ENCODE assay signal across 10 mouse cellular contexts in the genomic region with DNA sequence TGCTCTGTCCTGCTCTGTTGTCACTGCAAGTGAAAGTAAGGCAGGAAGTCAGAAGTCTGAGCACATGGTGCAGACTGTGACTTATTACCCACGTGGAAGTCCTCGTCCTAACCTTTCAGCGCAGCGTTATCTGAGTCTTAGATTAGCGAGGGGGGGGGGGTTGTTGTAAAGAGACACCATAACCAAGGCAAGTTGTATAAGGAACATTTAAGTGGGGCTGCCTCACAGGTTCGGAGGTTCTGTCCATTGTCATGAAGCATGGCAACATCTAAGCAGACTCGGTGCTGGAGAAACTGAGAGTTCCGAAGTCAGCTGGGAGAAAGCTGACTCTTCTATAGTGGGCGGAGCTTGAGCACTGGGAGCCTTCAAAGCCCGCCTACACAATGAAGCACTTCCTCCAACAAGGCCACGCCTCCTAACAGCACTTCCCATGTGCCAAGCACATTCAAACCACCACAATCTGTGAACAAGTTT. TPM values are rescaled to one million over a fixed set of nuclear protein-coding genes. Genes with fewer than 3 reads are reported as not detected.
DNase-seq lines count a peak whose midpoint lies in the region; ATAC-seq lines count a peak whose summit lies in the region.
"Had no signal": no experiment of that assay in that cellular context is flagged by ENCODE, and none has a peak within 500 bp of the region (broad histone marks: within the 10 kb centered on the region; RNA-seq: fewer than 3 reads in every experiment).

No protein-coding gene starts in this region.

- H3K9me3 ChIP-seq in hindbrain, embryonic 10.5 days: no peaks in the 10 kb centered on the region
- H3K9me3 ChIP-seq in hindbrain, embryonic 12.5 days (replicated peaks): no peaks in the 10 kb centered on the region
- H3K9me3 ChIP-seq in erythroblast, embryonic 14.5 days (ENCODE audit: control insufficient read depth, low read length): no peaks in the 10 kb centered on the region
- no peaks in the 10 kb centered on the region for H3K9me3 ChIP-seq in midbrain, embryonic 15.5 days
- H3K9me3 ChIP-seq: limb, embryonic 15.5 days had no signal

- no peak overlapping the region for H3K9ac ChIP-seq in hindbrain, embryonic 12.5 days
- H3K9ac ChIP-seq in midbrain, embryonic 15.5 days: no peak overlapping the region
- H3K9ac ChIP-seq: limb, embryonic 15.5 days had no signal

- H3K27me3 ChIP-seq in hindbrain, embryonic 10.5 days (ENCODE audit: insufficient read depth, poor library complexity, severe bottlenecking): no peaks in the 10 kb centered on the region
- H3K27me3 ChIP-seq in hindbrain, embryonic 12.5 days: no peaks in the 10 kb centered on the region; the same call in 1 of the 2 replicates
- no peaks in the 10 kb centered on the region for H3K27me3 ChIP-seq in erythroblast, embryonic 14.5 days (ENCODE audit: control insufficient read depth)
- H3K27me3 ChIP-seq in midbrain, embryonic 15.5 days (replicated peaks): no peaks in the 10 kb centered on the region
- H3K27me3 ChIP-seq: limb, embryonic 15.5 days had no signal

- 46% methylated on average over 11 of the region's 11 CpGs for WGBS in hindbrain, embryonic 10.5 days
- 50% methylated on average over 11 of the region's 11 CpGs for WGBS in hindbrain, embryonic 12.5 days
- WGBS in midbrain, embryonic 15.5 days: 51% methylated on average over 11 of the region's 11 CpGs

- DNase-seq in hindbrain, embryonic 10.5 days (ENCODE audit: low spot score): peak; percentile 13
- peak; percentile 81 for DNase-seq in ES-CJ7 (ENCODE audit: low read depth, low spot score)
- DNase-seq in lung, postnatal 10 days: peak; percentile 4
- DNase-seq in adrenal gland, postnatal 14 days: no peak
- DNase-seq in gastrocnemius, postnatal 14 days: no peak
- DNase-seq: cerebellum, postnatal 14 days had no signal

- ATAC-seq in hindbrain, embryonic 12.5 days (ENCODE audit: low FRiP score): no peak
- ATAC-seq in midbrain, embryonic 15.5 days (replicated peaks): no peak

- no peak overlapping the region for H3K27ac ChIP-seq in hindbrain, embryonic 10.5 days
- no peak overlapping the region for H3K27ac ChIP-seq in hindbrain, embryonic 12.5 days
- no peak overlapping the region for H3K27ac ChIP-seq in midbrain, embryonic 15.5 days
- H3K27ac ChIP-seq: limb, embryonic 15.5 days had no signal

- H3K36me3 ChIP-seq in hindbrain, embryonic 10.5 days: no peaks in the 10 kb centered on the region
- H3K36me3 ChIP-seq in hindbrain, embryonic 12.5 days: no peaks in the 10 kb centered on the region
- H3K36me3 ChIP-seq in erythroblast, embryonic 14.5 days (ENCODE audit: control insufficient read depth): no peaks in the 10 kb centered on the region
- H3K36me3 ChIP-seq in midbrain, embryonic 15.5 days (replicated peaks): no peaks in the 10 kb centered on the region
- H3K36me3 ChIP-seq: limb, embryonic 15.5 days had no signal

- H3K4me2 ChIP-seq in hindbrain, embryonic 12.5 days (replicated peaks): no peak overlapping the region
- H3K4me2 ChIP-seq in midbrain, embryonic 15.5 days: no peak overlapping the region
- H3K4me2 ChIP-seq: limb, embryonic 15.5 days had no signal

- intact Hi-C loops in gastrocnemius, postnatal 14 days (cut with DNase I; ENCODE audit: low total_unique reads): no loop called here

- H3K4me1 ChIP-seq in hindbrain, embryonic 10.5 days (replicated peaks): no peaks in the 10 kb centered on the region
- no peaks in the 10 kb centered on the region for H3K4me1 ChIP-seq in hindbrain, embryonic 12.5 days
- H3K4me1 ChIP-seq in erythroblast, embryonic 14.5 days (ENCODE audit: control insufficient read depth): peaks cover 31% of the 10 kb centered on the region
- H3K4me1 ChIP-seq in midbrain, embryonic 15.5 days: no peaks in the 10 kb centered on the region
- H3K4me1 ChIP-seq: limb, embryonic 15.5 days had no signal

- no peak overlapping the region for H3K4me3 ChIP-seq in hindbrain, embryonic 10.5 days
- H3K4me3 ChIP-seq in hindbrain, embryonic 12.5 days: no peak overlapping the region
- H3K4me3 ChIP-seq in erythroblast, embryonic 14.5 days (replicated peaks): peak overlapping the region; percentile 37
- no peak overlapping the region for H3K4me3 ChIP-seq in midbrain, embryonic 15.5 days
- H3K4me3 ChIP-seq: limb, embryonic 15.5 days had no signal

RNA-seq across cellular contexts. Expression of a gene that starts 8.9 kb away (rescaled TPM):
- polyA plus RNA-seq in hindbrain, embryonic 10.5 days (2016; fragmentation: Nextera tagmentation; extraction: Ambion mirVana): 34.5 and 36.4 TPM in 2 replicates
- 48.8 and 54.1 TPM in 2 replicates for polyA plus RNA-seq in hindbrain, embryonic 12.5 days (2016; fragmentation: Nextera tagmentation; extraction: Ambion mirVana)
- 0.78 and 1.5 TPM in 2 replicates for polyA plus RNA-seq in erythroblast, embryonic 14.5 days (2012)
- 64.9 and 73.7 TPM in 2 replicates for total RNA-seq in adrenal gland, postnatal 14 days (2021)
- 100 to 1,000 TPM; 309 to 389 TPM for total RNA-seq in gastrocnemius, postnatal 14 days (2021)
- 101 and 109 TPM in 2 replicates for polyA plus RNA-seq in midbrain, embryonic 15.5 days (2015; fragmentation: Nextera tagmentation; extraction: Ambion mirVana)

RNA-seq across cellular contexts. Expression of a gene that starts 12.3 kb away (rescaled TPM):
- 165 and 199 TPM in 2 replicates for polyA plus RNA-seq in hindbrain, embryonic 10.5 days (2016; fragmentation: Nextera tagmentation; extraction: Ambion mirVana)
- polyA plus RNA-seq in hindbrain, embryonic 12.5 days (2016; fragmentation: Nextera tagmentation; extraction: Ambion mirVana): 94.2 and 94.9 TPM in 2 replicates
- 0.47 and 0.49 TPM in 2 replicates for polyA plus RNA-seq in erythroblast, embryonic 14.5 days (2012)
- total RNA-seq in adrenal gland, postnatal 14 days (2021): 37.7 and 40.1 TPM in 2 replicates
- 10 to 100 TPM; 12.7 to 14.1 TPM for total RNA-seq in gastrocnemius, postnatal 14 days (2021)
- 42.2 and 45.7 TPM in 2 replicates for polyA plus RNA-seq in midbrain, embryonic 15.5 days (2015; fragmentation: Nextera tagmentation; extraction: Ambion mirVana)

Comparison
In these comparisons a context has a peak if more than half of its experiments do, and no peak if none do; other contexts are left out.
1. DNase-seq: peak in hindbrain, embryonic 10.5 days (single experiment), ES-CJ7 (single experiment) and lung, postnatal 10 days (single experiment); none in adrenal gland, postnatal 14 days (single experiment) and gastrocnemius, postnatal 14 days (single experiment).
2. RNA of a gene that starts 8.9 kb away (polyA plus RNA-seq): 101 to 109 TPM in midbrain, embryonic 15.5 days, 48.8 to 54.1 TPM in hindbrain, embryonic 12.5 days and 34.5 to 36.4 TPM in hindbrain, embryonic 10.5 days; 0.78 to 1.5 TPM in erythroblast, embryonic 14.5 days; every median in the first group is over 10 times any median in the second.
3. RNA of a gene that starts 12.3 kb away (polyA plus RNA-seq): 165 to 199 TPM in hindbrain, embryonic 10.5 days, 94.2 to 94.9 TPM in hindbrain, embryonic 12.5 days and 42.2 to 45.7 TPM in midbrain, embryonic 15.5 days; 0.47 to 0.49 TPM in erythroblast, embryonic 14.5 days; every median in the first group is over 10 times any median in the second.